Mouse (Mus musculus): Measurements from ENCODE around the gene Lrrc3c.
"Not testable (repeated sequence)": the region's sequence is repeated elsewhere in the genome, so short reads cannot be mapped to it uniquely, and the experiment has no call there.

The Lrrc3c gene

GRCm38 (mm10) chr11:98586087-98586891 is 11.8 kb upstream of the Lrrc3c start:
- DNase-seq (ENCODE audit: low spot score in 2 of 2), result no peak

- DNase-seq (ENCODE audit: low spot score in 2 of 2), result peak; percentile 93 to 95
These were observed 11.1 kb upstream of the Lrrc3c start, which contains the start of gene Ormdl3 for GRCm38 (mm10) chr11:98586892-98587563. TSS of gene Ormdl3 (minus strand) at chr11:98587368.

- DNase-seq (ENCODE audit: low spot score in 2 of 2), result no peak
These were observed 10.2 kb upstream of the Lrrc3c start for GRCm38 (mm10) chr11:98587684-98588546.

GRCm38 (mm10) chr11:98588833-98589281 is 9.2 kb upstream of the Lrrc3c start:
- no peak for DNase-seq (ENCODE audit: low spot score in 2 of 2)

GRCm38 (mm10) chr11:98589306-98589705 is 8.8 kb upstream of the Lrrc3c start:
- no peak for DNase-seq (ENCODE audit: low spot score in 2 of 2)

GRCm38 (mm10) chr11:98590548-98591445 is 7.3 kb upstream of the Lrrc3c start:
- DNase-seq (ENCODE audit: low spot score in 2 of 2), result no peak

GRCm38 (mm10) chr11:98595021-98595420 is 3.1 kb upstream of the Lrrc3c start:
- no peak for DNase-seq (ENCODE audit: low spot score in 2 of 2)

GRCm38 (mm10) chr11:98595473-98595872 is 2.6 kb upstream of the Lrrc3c start:
- DNase-seq (ENCODE audit: low spot score in 2 of 2), result no peak

- peak; percentile 26 to 52 for DNase-seq (ENCODE audit: low spot score in 2 of 2)
These were observed 2.1 kb upstream of the Lrrc3c start for GRCm38 (mm10) chr11:98595955-98596354.

GRCm38 (mm10) chr11:98597363-98597762 is 728 bp upstream of the Lrrc3c start:
- peak; percentile 68 to 80 for DNase-seq (ENCODE audit: low spot score in 2 of 2)

- no peak for DNase-seq (ENCODE audit: low spot score in 2 of 2)
These were observed 780 bp downstream of the Lrrc3c start for GRCm38 (mm10) chr11:98598851-98599290.

GRCm38 (mm10) chr11:98599291-98599690 is 1.2 kb downstream of the Lrrc3c start:
- DNase-seq (ENCODE audit: low spot score in 2 of 2), result no peak

GRCm38 (mm10) chr11:98602090-98602690 is 4.1 kb downstream of the Lrrc3c start:
- no peak for DNase-seq (ENCODE audit: low spot score in 2 of 2)

- no peak for DNase-seq (ENCODE audit: low spot score in 2 of 2)
These were observed 5.9 kb downstream of the Lrrc3c start for GRCm38 (mm10) chr11:98603953-98604352.

GRCm38 (mm10) chr11:98604911-98605310 is 6.8 kb downstream of the Lrrc3c start:
- not testable (repeated sequence) for DNase-seq (ENCODE audit: low spot score in 2 of 2)

GRCm38 (mm10) chr11:98606763-98607162 is 8.7 kb downstream of the Lrrc3c start:
- DNase-seq (ENCODE audit: low spot score in 2 of 2), result peak; percentile 36 to 37

GRCm38 (mm10) chr11:98620791-98621190 is 22.7 kb downstream of the Lrrc3c start:
- DNase-seq (ENCODE audit: low spot score in 2 of 2), result no peak

- not testable (repeated sequence) for DNase-seq (ENCODE audit: low spot score in 2 of 2)
These were observed 25.9 kb downstream of the Lrrc3c start for GRCm38 (mm10) chr11:98623981-98624380.

- not testable (repeated sequence) for DNase-seq (ENCODE audit: low spot score in 2 of 2)
These were observed 26.3 kb downstream of the Lrrc3c start for GRCm38 (mm10) chr11:98624381-98624780.

Measured in natural killer cell, adult 2 months (primary cell).